Mouse (Mus musculus): ENCODE measurements around the gene Fbxo31. TPM values are rescaled to one million over a fixed set of nuclear protein-coding genes. Genes with fewer than 3 reads are reported as not detected.

The Fbxo31 gene
- polyA plus RNA-seq, 1 experiment from 2014 or later, result 13.8 TPM

GRCm38 (mm10) chr8:121583653-121584052 lies 5.0 kb upstream of the Fbxo31 start:
- WGBS, result 59% methylated on average over 8 of the region's 8 CpGs
- ATAC-seq (ENCODE audit: insufficient number of reproducible peaks, low FRiP score, low TSS enrichment, low read depth) (no peak), DNase-seq (ENCODE audit: low spot score) (no peak)

GRCm38 (mm10) chr8:121580465-121580864 lies 1.9 kb upstream of the Fbxo31 start:
- no peak for DNase-seq (ENCODE audit: low spot score)
- Histone ChIP-seq H3K4me1 (ENCODE audit: control insufficient read depth, insufficient read depth, low read length) (peaks cover 14% of the 10 kb centered on the region), H3K4me2 (ENCODE audit: low read depth, severe bottlenecking) (no peak overlapping the region), H3K9ac (ENCODE audit: low read length) (no peak overlapping the region), H3K9me3 (ENCODE audit: control insufficient read depth, low read length) (no peaks in the 10 kb centered on the region), H3K27me3 (ENCODE audit: control insufficient read depth, insufficient read depth, low read length) (no peaks in the 10 kb centered on the region), H3K27ac (replicated peaks; ENCODE audit: low read depth, low read length) (no peak overlapping the region), H3K4me3 (ENCODE audit: low read depth, low read length) (no peak overlapping the region), H3K36me3 (ENCODE audit: control insufficient read depth, insufficient read depth, low read length) (no peaks in the 10 kb centered on the region)
- 12% methylated on average over 9 of the region's 9 CpGs for WGBS
- ATAC-seq (ENCODE audit: insufficient number of reproducible peaks, low FRiP score, low TSS enrichment, low read depth), result no peak

More at GRCm38 (mm10) chr8:121583653-121584052, 5.0 kb upstream of the Fbxo31 start:
- no peaks in the 10 kb centered on the region for H3K4me1 ChIP-seq (ENCODE audit: control insufficient read depth, insufficient read depth, low read length)
- H3K27me3 ChIP-seq (ENCODE audit: control insufficient read depth, insufficient read depth, low read length), result no peaks in the 10 kb centered on the region
- no peak overlapping the region for H3K27ac ChIP-seq (replicated peaks; ENCODE audit: low read depth, low read length)
- no peaks in the 10 kb centered on the region for H3K36me3 ChIP-seq (ENCODE audit: control insufficient read depth, insufficient read depth, low read length)
- H3K9me3 ChIP-seq (ENCODE audit: control insufficient read depth, low read length), result no peaks in the 10 kb centered on the region
- no peak overlapping the region for H3K9ac ChIP-seq (ENCODE audit: low read length)
- no peak overlapping the region for H3K4me3 ChIP-seq (ENCODE audit: low read depth, low read length)
- no peak overlapping the region for H3K4me2 ChIP-seq (ENCODE audit: low read depth, severe bottlenecking)

- Histone ChIP-seq H3K27me3 (ENCODE audit: control insufficient read depth, insufficient read depth, low read length) (no peaks in the 10 kb centered on the region), H3K4me2 (ENCODE audit: low read depth, severe bottlenecking) (peak overlapping the region; percentile 57), H3K27ac (replicated peaks; ENCODE audit: low read depth, low read length) (0 out of 2 replicates have a peak overlapping the region, but pooled peaks have one; percentile 21), H3K9ac (ENCODE audit: low read length) (peak overlapping the region; percentile 82), H3K9me3 (ENCODE audit: control insufficient read depth, low read length) (no peaks in the 10 kb centered on the region), H3K4me3 (ENCODE audit: low read depth, low read length) (peak overlapping the region; percentile 80), H3K36me3 (ENCODE audit: control insufficient read depth, insufficient read depth, low read length) (no peaks in the 10 kb centered on the region), H3K4me1 (ENCODE audit: control insufficient read depth, insufficient read depth, low read length) (peaks cover 14% of the 10 kb centered on the region)
- ATAC-seq (ENCODE audit: insufficient number of reproducible peaks, low FRiP score, low TSS enrichment, low read depth), result peak; percentile 72
- no peak for DNase-seq (ENCODE audit: low spot score)
- 3% methylated on average over 44 of the region's 44 CpGs for WGBS
These were observed 593 bp downstream of the Fbxo31 start for GRCm38 (mm10) chr8:121577751-121578675.

DNA sequence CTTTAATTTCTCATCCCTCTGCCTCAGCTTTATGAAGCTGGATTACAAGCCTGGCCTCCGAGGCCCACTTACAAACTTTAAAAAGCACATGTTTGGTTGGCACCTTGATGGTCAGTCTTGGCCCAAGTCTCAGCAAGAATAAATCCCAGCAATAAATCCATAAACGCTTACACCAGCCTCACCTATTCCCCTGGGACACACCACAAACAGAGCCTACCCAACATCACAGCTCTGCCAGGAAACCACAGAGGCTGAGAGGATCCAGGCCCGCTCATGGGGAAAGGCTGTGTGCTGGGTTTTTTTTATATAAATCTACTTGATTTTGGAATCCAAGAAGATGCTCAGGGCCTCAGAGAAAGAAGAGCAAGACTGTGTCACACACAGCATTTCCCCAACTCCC lies 2.9 kb downstream of the Fbxo31 start:
- no peak for ATAC-seq (ENCODE audit: insufficient number of reproducible peaks, low FRiP score, low TSS enrichment, low read depth)
- WGBS, result 69% methylated on average over 3 of the region's 3 CpGs

GRCm38 (mm10) chr8:121573275-121573674 lies 5.3 kb downstream of the Fbxo31 start:
- Histone ChIP-seq H3K4me1 (ENCODE audit: control insufficient read depth, insufficient read depth, low read length) (peaks cover 14% of the 10 kb centered on the region), H3K36me3 (ENCODE audit: control insufficient read depth, insufficient read depth, low read length) (no peaks in the 10 kb centered on the region), H3K9me3 (ENCODE audit: control insufficient read depth, low read length) (no peaks in the 10 kb centered on the region), H3K27me3 (ENCODE audit: control insufficient read depth, insufficient read depth, low read length) (no peaks in the 10 kb centered on the region), H3K4me2 (ENCODE audit: low read depth, severe bottlenecking) (no peak overlapping the region), H3K27ac (replicated peaks; ENCODE audit: low read depth, low read length) (no peak overlapping the region), H3K9ac (ENCODE audit: low read length) (no peak overlapping the region), H3K4me3 (ENCODE audit: low read depth, low read length) (no peak overlapping the region)
- DNase-seq (ENCODE audit: low spot score), result no peak
- ATAC-seq (ENCODE audit: insufficient number of reproducible peaks, low FRiP score, low TSS enrichment, low read depth), result no peak
- WGBS, result 48% methylated on average over 3 of the region's 3 CpGs

More for the DNA sequence above, 2.9 kb downstream of the Fbxo31 start:
- Histone ChIP-seq H3K9me3 (ENCODE audit: control insufficient read depth, low read length) (no peaks in the 10 kb centered on the region), H3K27ac (replicated peaks; ENCODE audit: low read depth, low read length) (no peak overlapping the region), H3K4me3 (ENCODE audit: low read depth, low read length) (no peak overlapping the region), H3K4me1 (ENCODE audit: control insufficient read depth, insufficient read depth, low read length) (peaks cover 14% of the 10 kb centered on the region), H3K36me3 (ENCODE audit: control insufficient read depth, insufficient read depth, low read length) (no peaks in the 10 kb centered on the region), H3K27me3 (ENCODE audit: control insufficient read depth, insufficient read depth, low read length) (no peaks in the 10 kb centered on the region), H3K9ac (ENCODE audit: low read length) (no peak overlapping the region), H3K4me2 (ENCODE audit: low read depth, severe bottlenecking) (no peak overlapping the region)
- no peak for DNase-seq (ENCODE audit: low spot score)

GRCm38 (mm10) chr8:121572121-121572520 lies 6.5 kb downstream of the Fbxo31 start:
- 76% methylated on average over 7 of the region's 7 CpGs for WGBS
- H3K4me3 ChIP-seq (ENCODE audit: low read depth, low read length), result no peak overlapping the region
- ATAC-seq (ENCODE audit: insufficient number of reproducible peaks, low FRiP score, low TSS enrichment, low read depth) (no peak), DNase-seq (ENCODE audit: low spot score) (no peak)
- no peak overlapping the region for H3K27ac ChIP-seq (replicated peaks; ENCODE audit: low read depth, low read length)
- H3K4me2 ChIP-seq (ENCODE audit: low read depth, severe bottlenecking), result no peak overlapping the region
- peaks cover 6% of the 10 kb centered on the region for H3K4me1 ChIP-seq (ENCODE audit: control insufficient read depth, insufficient read depth, low read length)
- H3K9me3 ChIP-seq (ENCODE audit: control insufficient read depth, low read length), result no peaks in the 10 kb centered on the region
- H3K9ac ChIP-seq (ENCODE audit: low read length), result no peak overlapping the region
- no peaks in the 10 kb centered on the region for H3K27me3 ChIP-seq (ENCODE audit: control insufficient read depth, insufficient read depth, low read length)
- H3K36me3 ChIP-seq (ENCODE audit: control insufficient read depth, insufficient read depth, low read length), result no peaks in the 10 kb centered on the region

- Histone ChIP-seq H3K27me3 (ENCODE audit: control insufficient read depth, insufficient read depth, low read length) (no peaks in the 10 kb centered on the region), H3K4me3 (ENCODE audit: low read depth, low read length) (no peak overlapping the region), H3K4me2 (ENCODE audit: low read depth, severe bottlenecking) (no peak overlapping the region), H3K9me3 (ENCODE audit: control insufficient read depth, low read length) (no peaks in the 10 kb centered on the region), H3K4me1 (ENCODE audit: control insufficient read depth, insufficient read depth, low read length) (no peaks in the 10 kb centered on the region), H3K36me3 (ENCODE audit: control insufficient read depth, insufficient read depth, low read length) (no peaks in the 10 kb centered on the region), H3K27ac (replicated peaks; ENCODE audit: low read depth, low read length) (no peak overlapping the region), H3K9ac (ENCODE audit: low read length) (no peak overlapping the region)
- WGBS, result 79% methylated on average over 17 of the region's 17 CpGs
- DNase-seq (ENCODE audit: low spot score) (no peak), ATAC-seq (ENCODE audit: insufficient number of reproducible peaks, low FRiP score, low TSS enrichment, low read depth) (no peak)
These were observed 7.8 kb downstream of the Fbxo31 start for GRCm38 (mm10) chr8:121570801-121571200.

DNA sequence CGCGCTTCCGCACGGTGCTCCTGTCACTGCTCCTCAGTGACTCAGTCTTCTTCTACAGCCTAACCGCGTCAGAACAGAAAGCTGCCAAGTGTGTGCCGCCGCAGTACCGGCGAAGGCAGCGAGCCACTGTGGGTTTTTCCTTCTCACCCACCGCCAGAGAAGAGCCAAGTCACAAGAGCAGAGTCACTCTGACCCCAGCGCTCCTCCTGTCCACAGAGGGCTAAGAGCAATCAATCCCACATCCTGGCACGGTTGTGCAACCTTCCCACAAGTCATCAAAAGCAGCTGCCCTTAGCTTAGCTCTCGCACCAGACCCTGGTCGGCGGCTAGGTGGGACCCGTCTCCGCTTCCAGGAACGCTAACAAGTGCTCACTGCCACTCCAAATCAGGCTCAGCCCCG lies 8.3 kb downstream of the Fbxo31 start:
- Histone ChIP-seq H3K36me3 (ENCODE audit: control insufficient read depth, insufficient read depth, low read length) (no peaks in the 10 kb centered on the region), H3K4me2 (ENCODE audit: low read depth, severe bottlenecking) (no peak overlapping the region), H3K27me3 (ENCODE audit: control insufficient read depth, insufficient read depth, low read length) (no peaks in the 10 kb centered on the region), H3K27ac (replicated peaks; ENCODE audit: low read depth, low read length) (no peak overlapping the region), H3K9me3 (ENCODE audit: control insufficient read depth, low read length) (no peaks in the 10 kb centered on the region), H3K4me3 (ENCODE audit: low read depth, low read length) (no peak overlapping the region), H3K4me1 (ENCODE audit: control insufficient read depth, insufficient read depth, low read length) (no peaks in the 10 kb centered on the region), H3K9ac (ENCODE audit: low read length) (no peak overlapping the region)
- no peak for ATAC-seq (ENCODE audit: insufficient number of reproducible peaks, low FRiP score, low TSS enrichment, low read depth)
- 85% methylated on average over 21 of the region's 21 CpGs for WGBS
- DNase-seq (ENCODE audit: low spot score), result no peak
